Mouse (Mus musculus): ENCODE data around the gene Arhgap17. TPM values are rescaled to one million over a fixed set of nuclear protein-coding genes. Genes with fewer than 3 reads are reported as not detected.

Arhgap17 gene
- total and polyA plus RNA-seq, 3 experiments, result 10.0 to 17.0 (median 14.6) TPM

DNA sequence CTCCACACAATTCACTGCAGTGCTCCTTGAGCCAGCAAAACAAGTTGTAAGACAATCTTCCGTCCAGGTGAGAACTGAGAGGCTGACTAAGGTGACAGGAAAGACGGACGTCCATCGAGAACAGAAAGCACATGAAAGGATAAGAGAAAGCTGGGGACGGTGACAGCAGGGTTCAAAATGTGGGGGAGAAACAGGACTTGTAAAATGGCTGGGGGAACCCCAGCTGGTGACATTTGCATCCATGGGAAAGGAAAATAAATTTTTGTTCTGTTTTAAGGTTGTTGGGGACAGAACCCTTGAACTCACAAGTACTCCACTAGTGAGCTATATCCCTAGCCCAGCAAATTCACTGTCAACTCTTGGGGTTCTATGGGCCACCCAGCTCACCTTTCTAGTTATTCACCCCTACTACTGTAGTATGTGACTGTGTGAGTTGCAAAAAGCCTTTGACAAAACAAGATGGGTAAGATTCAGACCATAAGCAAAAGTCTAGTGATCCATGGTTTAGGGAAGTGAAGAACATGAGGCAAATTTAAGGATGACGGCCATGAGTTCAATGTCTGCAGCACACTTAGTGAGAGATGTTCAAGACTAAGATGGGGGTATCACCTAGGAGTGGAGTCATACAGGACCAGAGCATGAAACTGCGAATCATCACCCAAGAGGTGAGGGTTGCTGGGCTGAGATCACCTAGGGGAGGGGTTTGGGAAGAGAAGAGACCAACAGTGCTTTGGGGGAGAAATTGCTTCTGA is 8.3 kb downstream of the Arhgap17 start:
- intact Hi-C loops (cut with DNase I), result no loop called here
- Histone ChIP-seq H3K27ac (no peak overlapping the region), H3K4me1 (ENCODE audit: control insufficient read depth, insufficient read depth, low read length) (peaks cover 20% of the 10 kb centered on the region), H3K36me3 (ENCODE audit: control insufficient read depth, insufficient read depth, low read length) (peaks cover 8% of the 10 kb centered on the region), H3K9ac (ENCODE audit: low read depth, low read length) (no peak overlapping the region), H3K4me3 (no peak overlapping the region), H3K79me2 (replicated peaks; ENCODE audit: control insufficient read depth, insufficient read depth, low read length) (peaks cover 12% of the 10 kb centered on the region), H3K27me3 (ENCODE audit: control insufficient read depth, insufficient read depth, low read length) (no peaks in the 10 kb centered on the region)
- no peak for DNase-seq
- 93% methylated on average over 7 of the region's 7 CpGs for WGBS
- TF ChIP-seq CTCF (IDR thresholded peaks at IDR 0.05) (no peak), POLR2A (IDR thresholded peaks at IDR 0.05; ENCODE audit: insufficient read depth, low read depth, low read length) (no peak), EP300 (IDR thresholded peaks at IDR 0.05; ENCODE audit: insufficient read depth, low read depth, low read length) (no peak)

- TF ChIP-seq CTCF (IDR thresholded peaks at IDR 0.05), result no peak
- H3K9ac ChIP-seq (ENCODE audit: low read depth, low read length), result no peak overlapping the region
- no peak for DNase-seq
- no peaks in the 10 kb centered on the region for H3K27me3 ChIP-seq (ENCODE audit: control insufficient read depth, insufficient read depth, low read length)
- H3K27ac ChIP-seq, result no peak overlapping the region
- 61% methylated on average over 5 of the region's 5 CpGs for WGBS
- H3K79me2 ChIP-seq (replicated peaks; ENCODE audit: control insufficient read depth, insufficient read depth, low read length), result peaks cover 10% of the 10 kb centered on the region
- H3K4me3 ChIP-seq, result no peak overlapping the region
- H3K4me1 ChIP-seq (ENCODE audit: control insufficient read depth, insufficient read depth, low read length), result peaks cover 13% of the 10 kb centered on the region
- intact Hi-C loops (cut with DNase I), result no loop called here
- H3K36me3 ChIP-seq (ENCODE audit: control insufficient read depth, insufficient read depth, low read length), result peaks cover 6% of the 10 kb centered on the region
Observed at GRCm38 (mm10) chr7:123360185-123360584, 9.5 kb downstream of the Arhgap17 start.

DNA sequence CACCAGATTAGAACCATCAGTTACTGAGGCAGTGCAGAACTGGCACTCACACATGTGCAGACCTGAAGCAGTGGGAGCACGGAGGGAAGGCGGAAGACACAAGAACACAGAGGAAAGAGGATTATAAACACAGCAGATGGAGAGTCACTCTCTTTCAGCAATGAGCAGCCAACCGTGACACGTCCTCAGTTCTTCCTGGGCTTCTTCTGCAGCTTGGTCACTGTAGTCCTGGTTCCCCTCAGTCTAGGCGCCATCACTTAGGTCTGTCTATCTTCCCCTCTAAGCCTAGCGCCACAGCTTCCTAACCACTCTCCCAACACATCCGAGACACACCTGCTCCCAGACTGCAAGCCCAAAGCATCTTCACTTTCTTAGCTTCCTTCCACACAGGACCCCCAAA is 10.6 kb downstream of the Arhgap17 start:
- H3K4me1 ChIP-seq (ENCODE audit: control insufficient read depth, insufficient read depth, low read length), result peaks cover 12% of the 10 kb centered on the region
- intact Hi-C loops (cut with DNase I), result no loop called here

GRCm38 (mm10) chr7:123356158-123356557 is 13.6 kb downstream of the Arhgap17 start:
- Histone ChIP-seq H3K27me3 (ENCODE audit: control insufficient read depth, insufficient read depth, low read length) (no peaks in the 10 kb centered on the region), H3K79me2 (replicated peaks; ENCODE audit: control insufficient read depth, insufficient read depth, low read length) (peaks cover 15% of the 10 kb centered on the region), H3K36me3 (ENCODE audit: control insufficient read depth, insufficient read depth, low read length) (peaks cover 7% of the 10 kb centered on the region), H3K9ac (ENCODE audit: low read depth, low read length) (no peak overlapping the region), H3K4me3 (no peak overlapping the region), H3K4me1 (ENCODE audit: control insufficient read depth, insufficient read depth, low read length) (peaks cover 9% of the 10 kb centered on the region), H3K27ac (no peak overlapping the region)
- 79% methylated on average over 3 of the region's 3 CpGs for whole genome bisulfite sequencing
- DNase-seq, result no peak
- no peak for TF ChIP-seq EP300 (IDR thresholded peaks at IDR 0.05; ENCODE audit: insufficient read depth, low read depth, low read length)
- no peak for TF ChIP-seq CTCF (IDR thresholded peaks at IDR 0.05)
- no peak for TF ChIP-seq POLR2A (IDR thresholded peaks at IDR 0.05; ENCODE audit: insufficient read depth, low read depth, low read length)
- intact Hi-C loops (cut with DNase I), result no loop called here

More for the DNA sequence above, 10.6 kb downstream of the Arhgap17 start:
- Histone ChIP-seq H3K79me2 (replicated peaks; ENCODE audit: control insufficient read depth, insufficient read depth, low read length) (peaks cover 12% of the 10 kb centered on the region), H3K36me3 (ENCODE audit: control insufficient read depth, insufficient read depth, low read length) (peaks cover 7% of the 10 kb centered on the region), H3K9ac (ENCODE audit: low read depth, low read length) (no peak overlapping the region), H3K27me3 (ENCODE audit: control insufficient read depth, insufficient read depth, low read length) (no peaks in the 10 kb centered on the region), H3K27ac (no peak overlapping the region), H3K4me3 (no peak overlapping the region)
- no peak for DNase-seq
- 86% methylated on average over 7 of the region's 7 CpGs for WGBS
- no peak for TF ChIP-seq CTCF (IDR thresholded peaks at IDR 0.05)
- TF ChIP-seq POLR2A (IDR thresholded peaks at IDR 0.05; ENCODE audit: insufficient read depth, low read depth, low read length), result no peak
- TF ChIP-seq EP300 (IDR thresholded peaks at IDR 0.05; ENCODE audit: insufficient read depth, low read depth, low read length), result no peak

- H3K79me2 ChIP-seq (replicated peaks; ENCODE audit: control insufficient read depth, insufficient read depth, low read length), result peaks cover 16% of the 10 kb centered on the region
- intact Hi-C loops (cut with DNase I), result no loop called here
- no peak for TF ChIP-seq CTCF (IDR thresholded peaks at IDR 0.05)
- no peak for TF ChIP-seq POLR2A (IDR thresholded peaks at IDR 0.05; ENCODE audit: insufficient read depth, low read depth, low read length)
- TF ChIP-seq EP300 (IDR thresholded peaks at IDR 0.05; ENCODE audit: insufficient read depth, low read depth, low read length), result no peak
- H3K9ac ChIP-seq (ENCODE audit: low read depth, low read length), result no peak overlapping the region
- 85% methylated on average over 2 of the region's 2 CpGs for WGBS
- no peaks in the 10 kb centered on the region for H3K27me3 ChIP-seq (ENCODE audit: control insufficient read depth, insufficient read depth, low read length)
- peaks cover 3% of the 10 kb centered on the region for H3K36me3 ChIP-seq (ENCODE audit: control insufficient read depth, insufficient read depth, low read length)
- no peak overlapping the region for H3K4me3 ChIP-seq
- H3K4me1 ChIP-seq (ENCODE audit: control insufficient read depth, insufficient read depth, low read length), result peaks cover 11% of the 10 kb centered on the region
- no peak overlapping the region for H3K27ac ChIP-seq
- DNase-seq, result no peak
Observed at GRCm38 (mm10) chr7:123354851-123355250, 14.9 kb downstream of the Arhgap17 start.

- WGBS, result 58% methylated on average over 5 of the region's 5 CpGs
- intact Hi-C loops (cut with DNase I), result no loop called here
- H3K79me2 ChIP-seq (replicated peaks; ENCODE audit: control insufficient read depth, insufficient read depth, low read length), result peaks cover 16% of the 10 kb centered on the region
Observed at GRCm38 (mm10) chr7:123354392-123354791, 15.3 kb downstream of the Arhgap17 start.

More at GRCm38 (mm10) chr7:123354392-123354791, 15.3 kb downstream of the Arhgap17 start:
- Histone ChIP-seq H3K9ac (ENCODE audit: low read depth, low read length) (no peak overlapping the region), H3K4me3 (no peak overlapping the region), H3K27me3 (ENCODE audit: control insufficient read depth, insufficient read depth, low read length) (no peaks in the 10 kb centered on the region), H3K4me1 (ENCODE audit: control insufficient read depth, insufficient read depth, low read length) (peaks cover 11% of the 10 kb centered on the region), H3K36me3 (ENCODE audit: control insufficient read depth, insufficient read depth, low read length) (peaks cover 3% of the 10 kb centered on the region), H3K27ac (no peak overlapping the region)
- no peak for TF ChIP-seq POLR2A (IDR thresholded peaks at IDR 0.05; ENCODE audit: insufficient read depth, low read depth, low read length)
- TF ChIP-seq CTCF (IDR thresholded peaks at IDR 0.05), result no peak
- no peak for TF ChIP-seq EP300 (IDR thresholded peaks at IDR 0.05; ENCODE audit: insufficient read depth, low read depth, low read length)
- no peak for DNase-seq

Data from heart, adult 2 months (tissue).